Mouse (Mus musculus) limb, embryonic 11.5 days (tissue): ENCODE measurements around the gene Cul4a. TPM values are rescaled to one million over a fixed set of nuclear protein-coding genes. Genes with fewer than 3 reads are reported as not detected.
A peak's percentile ranks its signal among the peaks of the same experiment; 100 is the strongest.

Source experiments
- ATAC-seq: fragments of 200-750 bp; cut with Nextera tagmentation; 2 replicates; pipeline ENCODE4 v1.8.0; 2017; ENCODE audit warnings: low read depth; ENCODE audit not compliant: insufficient number of reproducible peaks, low FRiP score, low TSS enrichment
- DNase-seq: peaks from one replicate; pipeline ENCODE4 v3.0.0-alpha.2; 2015; ENCODE audit warnings: low spot score
- H3K27ac ChIP-seq: fragments of 300-500 bp; sonication (generic); replicated peaks from 2 replicates; pipeline ENCODE4 v1.5.1; 2014; ENCODE audit warnings: low read depth, mild to moderate bottlenecking, low read length
- H3K27me3 ChIP-seq: fragments of 300-500 bp; sonication (generic); 2 replicates; pipeline ENCODE4 v1.6.1; 2014; ENCODE audit warnings: mild to moderate bottlenecking, low read length, mixed read lengths; ENCODE audit not compliant: control insufficient read depth, insufficient read depth
- H3K36me3 ChIP-seq: fragments of 300-500 bp; sonication (generic); 2 replicates; pipeline ENCODE4 v1.6.1; 2014; ENCODE audit warnings: mild to moderate bottlenecking, low read length, moderate library complexity, mixed read lengths; ENCODE audit not compliant: control insufficient read depth, insufficient read depth
- H3K4me1 ChIP-seq: fragments of 300-500 bp; sonication (generic); 2 replicates; pipeline ENCODE4 v1.6.1; 2014; ENCODE audit warnings: low read length, mixed read lengths; ENCODE audit not compliant: control insufficient read depth, insufficient read depth
- H3K4me2 ChIP-seq: fragments of 300-500 bp; sonication (generic); 2 replicates; pipeline ENCODE4 v1.6.1; 2014; ENCODE audit warnings: low read depth, mild to moderate bottlenecking, moderate library complexity; ENCODE audit not compliant: severe bottlenecking
- H3K4me3 ChIP-seq: fragments of 300-500 bp; sonication (generic); 2 replicates; pipeline ENCODE4 v1.5.1; 2014; ENCODE audit warnings: low read depth, low read length
- H3K9ac ChIP-seq: fragments of 300-500 bp; sonication (generic); 2 replicates; pipeline ENCODE4 v1.6.1; 2014; ENCODE audit warnings: mild to moderate bottlenecking, low read length
- H3K9me3 ChIP-seq: fragments of 300-500 bp; sonication (generic); 2 replicates; pipeline ENCODE4 v1.6.1; 2016; ENCODE audit warnings: low read length; ENCODE audit not compliant: control insufficient read depth
- WGBS: fragments of 180-500 bp; shearing (Covaris S2); extraction: QIAGEN DNeasy Blood & Tissue Kit; methylation state at CpG from one replicate; pipeline ENCODE4 v1.1.7; 2014; 5-methylcytosine and 5-hydroxymethylcytosine counted together
- microRNA counts: library from miRNA; unstranded; fragments of <30 nt; microRNA quantifications from one replicate; lab custom pipeline; 2016
- microRNA-seq: library from miRNA; unstranded; fragments of <30 nt; microRNA quantifications from one replicate; pipeline ENCODE4, GENCODE M21; 2016
- polyA plus RNA-seq: library from polyadenylated mRNA; unstranded; fragments of >200 nt; fragmentation: Nextera tagmentation; extraction: Ambion mirVana; gene quantifications from 2 replicates; pipeline ENCODE4 v1.2.1, GENCODE M21; 2014

The Cul4a gene
- polyA plus RNA-seq, 1 experiment from 2014 or later, result 107 TPM

DNA sequence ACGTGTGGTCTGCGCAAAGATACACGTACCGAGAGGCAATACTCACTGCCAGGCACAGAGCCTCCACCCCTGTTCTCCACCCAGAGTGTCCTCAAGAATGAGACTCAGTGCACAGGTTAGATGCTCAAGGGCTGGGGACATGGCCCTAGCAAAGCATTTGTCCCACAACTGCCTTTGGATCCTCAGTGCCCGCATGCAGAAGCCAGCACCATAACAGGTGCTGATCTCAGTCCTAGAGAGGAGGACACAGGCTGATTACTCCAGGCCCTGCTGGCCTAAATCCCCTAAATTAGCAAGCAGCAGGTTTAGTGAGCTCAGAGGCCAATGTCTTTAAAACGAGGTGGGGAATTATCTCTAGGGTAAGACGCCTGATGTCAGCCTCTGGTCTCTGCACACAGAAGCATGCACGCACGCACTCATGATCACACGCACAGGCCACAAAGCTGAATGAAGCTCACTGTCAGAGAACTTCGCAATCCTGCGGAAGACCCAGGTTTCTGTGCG lies 82.7 kb downstream of the Cul4a start:
- H3K4me1 ChIP-seq, result no peaks in the 10 kb centered on the region
- no peak overlapping the region for H3K27ac ChIP-seq
- no peak overlapping the region for H3K4me3 ChIP-seq
- 88% methylated on average over 13 of the region's 13 CpGs for WGBS
- H3K36me3 ChIP-seq, result no peaks in the 10 kb centered on the region; the same call in 1 of the 2 replicates
- H3K27me3 ChIP-seq, result no peaks in the 10 kb centered on the region
- ATAC-seq, result no peak
- DNase-seq, result no peak
- no peaks in the 10 kb centered on the region for H3K9me3 ChIP-seq
- H3K4me2 ChIP-seq, result no peak overlapping the region
- H3K9ac ChIP-seq, result no peak overlapping the region

DNA sequence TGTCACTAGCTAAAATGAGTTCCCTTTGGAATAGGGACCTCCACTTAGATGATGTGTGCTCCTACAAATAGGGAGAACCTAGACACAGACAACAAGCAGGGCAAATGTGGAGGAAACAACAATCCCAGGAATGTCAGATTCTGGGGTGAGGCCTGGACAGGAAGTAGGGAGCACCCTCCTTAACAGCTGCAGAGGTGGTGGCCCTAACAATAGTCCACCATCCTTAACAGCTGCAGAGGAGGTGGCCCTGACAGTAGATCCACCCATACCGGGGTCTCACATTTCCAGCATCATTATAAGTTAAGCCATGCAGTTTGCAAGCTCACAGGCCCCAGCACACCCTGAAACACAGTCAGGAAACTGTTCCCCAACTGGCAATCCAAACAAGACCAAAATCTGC lies 83.4 kb downstream of the Cul4a start:
- ATAC-seq (no peak), DNase-seq (no peak)
- Histone ChIP-seq H3K4me3 (no peak overlapping the region), H3K9me3 (no peaks in the 10 kb centered on the region), H3K4me1 (no peaks in the 10 kb centered on the region), H3K27ac (no peak overlapping the region), H3K36me3 (no peaks in the 10 kb centered on the region; the same call in 1 of the 2 replicates), H3K9ac (no peak overlapping the region), H3K4me2 (no peak overlapping the region), H3K27me3 (no peaks in the 10 kb centered on the region)
- 87% methylated on average over 1 of the region's 1 CpGs for WGBS

DNA sequence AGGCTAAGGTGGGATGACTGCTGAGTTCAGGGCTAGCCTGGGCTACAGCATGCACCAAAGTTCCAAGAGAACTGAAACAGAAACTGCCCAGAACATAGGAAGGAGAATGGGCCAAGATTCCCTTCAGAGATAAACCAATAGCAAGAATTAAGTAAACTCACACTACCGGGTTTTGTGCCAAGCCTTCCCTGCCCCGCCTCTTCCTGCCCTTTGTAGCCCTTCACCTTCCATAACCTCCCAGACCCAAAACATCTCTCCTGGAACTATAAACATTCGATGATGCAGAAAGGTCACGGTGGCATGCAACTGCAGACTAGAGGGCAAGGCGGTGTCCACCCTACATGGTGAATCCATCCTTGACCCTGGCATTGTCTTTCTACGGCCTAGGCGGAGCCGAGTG lies 84.8 kb downstream of the Cul4a start:
- no peak for ATAC-seq
- H3K36me3 ChIP-seq, result no peaks in the 10 kb centered on the region; the same call in 1 of the 2 replicates

DNA sequence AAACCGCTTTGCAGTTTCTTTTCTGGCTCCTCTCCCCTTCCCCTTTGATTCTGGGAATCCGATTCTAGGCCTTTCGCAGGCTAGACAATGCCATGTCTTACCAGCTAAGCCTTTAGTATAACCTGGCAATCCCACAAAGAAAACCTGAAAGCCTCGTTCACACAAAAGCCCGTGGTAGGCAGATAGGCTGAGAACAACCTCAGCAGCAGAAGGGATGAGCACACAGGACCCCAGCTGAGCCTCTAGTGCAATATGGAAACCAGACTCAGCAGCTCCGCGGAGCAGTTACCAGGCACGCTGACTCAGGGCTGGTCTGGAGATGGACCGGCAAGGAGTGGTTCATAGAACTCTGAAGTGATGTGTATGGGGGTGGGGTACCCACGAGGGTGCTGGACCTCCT lies 89.4 kb downstream of the Cul4a start:
- no peak overlapping the region for H3K27ac ChIP-seq
- H3K27me3 ChIP-seq, result no peaks in the 10 kb centered on the region
- H3K9ac ChIP-seq, result no peak overlapping the region
- H3K9me3 ChIP-seq, result no peaks in the 10 kb centered on the region
- H3K4me1 ChIP-seq, result no peaks in the 10 kb centered on the region
- H3K4me3 ChIP-seq, result no peak overlapping the region
- DNase-seq, result no peak
- WGBS, result 46% methylated on average over 10 of the region's 10 CpGs
- H3K4me2 ChIP-seq, result no peak overlapping the region
- H3K36me3 ChIP-seq, result no peaks in the 10 kb centered on the region
- ATAC-seq, result no peak

More for the DNA sequence above, 84.8 kb downstream of the Cul4a start:
- WGBS, result 91% methylated on average over 8 of the region's 8 CpGs
- no peaks in the 10 kb centered on the region for H3K9me3 ChIP-seq
- H3K27ac ChIP-seq, result no peak overlapping the region
- no peak for DNase-seq
- no peaks in the 10 kb centered on the region for H3K4me1 ChIP-seq
- H3K27me3 ChIP-seq, result no peaks in the 10 kb centered on the region
- H3K9ac ChIP-seq, result no peak overlapping the region
- H3K4me3 ChIP-seq, result no peak overlapping the region
- no peak overlapping the region for H3K4me2 ChIP-seq

DNA sequence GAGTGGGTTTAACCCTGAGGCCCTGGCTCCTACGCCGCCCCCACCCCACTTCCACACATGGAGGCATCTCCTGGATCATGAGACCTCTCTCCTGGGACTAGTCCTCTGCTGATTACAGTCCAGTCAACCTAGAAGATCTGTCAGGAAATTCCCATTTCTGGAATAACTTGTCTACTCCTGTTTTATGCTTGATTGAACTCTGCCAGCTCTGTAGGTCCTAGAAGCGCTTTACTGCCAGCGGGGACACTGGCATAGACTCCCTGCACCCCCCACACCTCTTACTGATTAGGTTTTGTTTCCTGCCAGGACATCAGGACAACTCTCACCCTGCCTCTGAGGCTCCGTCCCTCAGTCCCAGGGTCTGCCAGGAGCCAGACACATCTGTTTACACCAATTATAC lies 92.1 kb downstream of the Cul4a start:
- Histone ChIP-seq H3K4me1 (no peaks in the 10 kb centered on the region), H3K9ac (no peak overlapping the region), H3K9me3 (no peaks in the 10 kb centered on the region), H3K27me3 (peaks cover 19% of the 10 kb centered on the region), H3K4me2 (no peak overlapping the region), H3K36me3 (no peaks in the 10 kb centered on the region), H3K4me3 (no peak overlapping the region), H3K27ac (no peak overlapping the region)
- DNase-seq, result no peak
- WGBS, result 87% methylated on average over 5 of the region's 5 CpGs
- no peak for ATAC-seq

MicroRNAs within 50 kb of the gene (microRNA counts, 519-probe panel; counts per million panel counts)
- microRNA mmu-miR-1968 (lab: Ali Mortazavi, UCI), result 1,843 counts per million, percentile 14 among the panel's probes with 10 or more counts

Small RNA genes within 50 kb of the gene (microRNA-seq; reads per million reads assigned to microRNA genes)
- gene Mir1968 (15.6 reads per million, percentile 27 among the genes with 10 or more reads in this experiment), gene Mir7065 (not detected)

Other genes starting within 250 kb of the Cul4a start
- gene Mcf2l, start 231.8 kb upstream of the Cul4a start, polyA plus RNA-seq, result 9.4 and 9.7 TPM in 2 replicates
- gene F7, start 79.6 kb upstream of the Cul4a start, polyA plus RNA-seq, result not detected in 2 replicates
- gene F10, start 68.3 kb upstream of the Cul4a start, polyA plus RNA-seq, result 0.67 and 1.1 TPM in 2 replicates
- 0.16 and 0.24 TPM in 2 replicates for gene Proz, start 44.7 kb upstream of the Cul4a start, polyA plus RNA-seq
- gene Pcid2, start 162 bp upstream of the Cul4a start, polyA plus RNA-seq, result 55.7 and 57.4 TPM in 2 replicates
- 214 and 221 TPM in 2 replicates for gene Lamp1, start 53.5 kb downstream of the Cul4a start, polyA plus RNA-seq
- gene Grtp1, start 95.0 kb downstream of the Cul4a start, polyA plus RNA-seq, result 15.7 and 17.7 TPM in 2 replicates
- not detected in 2 replicates for gene Adprhl1, start 148.5 kb downstream of the Cul4a start, polyA plus RNA-seq
- gene Dcun1d2, start 182.5 kb downstream of the Cul4a start, polyA plus RNA-seq, result 26.9 and 28.7 TPM in 2 replicates
- gene Tmco3, start 182.6 kb downstream of the Cul4a start, polyA plus RNA-seq, result 35.9 and 38.6 TPM in 2 replicates
- 196 and 199 TPM in 2 replicates for gene Tfdp1, start 233.1 kb downstream of the Cul4a start, polyA plus RNA-seq